Mouse (Mus musculus): ENCODE measurements at regions not wholly inside any gene's neighbourhood (a gene's known extent, or its start where the extent isn't known, plus 50 kb on each side); places are given as distances from the start of the nearest gene placed in this dataset.

- H3K27ac ChIP-seq (ENCODE audit: insufficient read depth, low read length) = no peak overlapping the region
- H3K4me3 ChIP-seq (ENCODE audit: insufficient read depth, low read length) = no peak overlapping the region
- TF ChIP-seq POLR2A (IDR thresholded peaks at IDR 0.05; ENCODE audit: low read depth, low read length) (no peak), CTCF (IDR thresholded peaks at IDR 0.05; ENCODE audit: borderline replicate concordance, insufficient read depth, low read length) (no peak)
These were observed 372.2 kb upstream of the Mmadhc start for GRCm38 (mm10) chr2:50668789-50669188.

GRCm38 (mm10) chr2:50667180-50667579 is 370.6 kb upstream of the Mmadhc start:
- Histone ChIP-seq H3K27ac (ENCODE audit: insufficient read depth, low read length) (no peak overlapping the region), H3K4me3 (ENCODE audit: insufficient read depth, low read length) (no peak overlapping the region), H3K4me1 (ENCODE audit: control insufficient read depth, insufficient read depth, low read length) (no peaks in the 10 kb centered on the region)
- no peak for TF ChIP-seq CTCF (IDR thresholded peaks at IDR 0.05; ENCODE audit: borderline replicate concordance, insufficient read depth, low read length)
- no peak for TF ChIP-seq POLR2A (IDR thresholded peaks at IDR 0.05; ENCODE audit: low read depth, low read length)

More at GRCm38 (mm10) chr2:50668789-50669188, 372.2 kb upstream of the Mmadhc start:
- no peaks in the 10 kb centered on the region for H3K4me1 ChIP-seq (ENCODE audit: control insufficient read depth, insufficient read depth, low read length)

GRCm38 (mm10) chr2:50662504-50662903 is 365.9 kb upstream of the Mmadhc start:
- Histone ChIP-seq H3K4me1 (ENCODE audit: control insufficient read depth, insufficient read depth, low read length) (no peaks in the 10 kb centered on the region), H3K27ac (ENCODE audit: insufficient read depth, low read length) (no peak overlapping the region), H3K4me3 (ENCODE audit: insufficient read depth, low read length) (no peak overlapping the region)
- TF ChIP-seq POLR2A (IDR thresholded peaks at IDR 0.05; ENCODE audit: low read depth, low read length) = no peak

GRCm38 (mm10) chr2:50660000-50660399 is 363.4 kb upstream of the Mmadhc start:
- H3K27ac ChIP-seq (ENCODE audit: insufficient read depth, low read length) = no peak overlapping the region
- TF ChIP-seq CTCF (IDR thresholded peaks at IDR 0.05; ENCODE audit: borderline replicate concordance, insufficient read depth, low read length) (no peak), POLR2A (IDR thresholded peaks at IDR 0.05; ENCODE audit: low read depth, low read length) (no peak)
- H3K4me1 ChIP-seq (ENCODE audit: control insufficient read depth, insufficient read depth, low read length) = no peaks in the 10 kb centered on the region
- H3K4me3 ChIP-seq (ENCODE audit: insufficient read depth, low read length) = no peak overlapping the region

GRCm38 (mm10) chr2:50657826-50658225 is 361.2 kb upstream of the Mmadhc start:
- no peak for TF ChIP-seq CTCF (IDR thresholded peaks at IDR 0.05; ENCODE audit: borderline replicate concordance, insufficient read depth, low read length)
- Histone ChIP-seq H3K4me1 (ENCODE audit: control insufficient read depth, insufficient read depth, low read length) (no peaks in the 10 kb centered on the region), H3K4me3 (ENCODE audit: insufficient read depth, low read length) (no peak overlapping the region), H3K27ac (ENCODE audit: insufficient read depth, low read length) (no peak overlapping the region)

GRCm38 (mm10) chr2:50656351-50656750 is 359.8 kb upstream of the Mmadhc start:
- no peak overlapping the region for H3K4me3 ChIP-seq (ENCODE audit: insufficient read depth, low read length)

GRCm38 (mm10) chr2:50654953-50655324 is 358.3 kb upstream of the Mmadhc start:
- Histone ChIP-seq H3K27ac (ENCODE audit: insufficient read depth, low read length) (no peak overlapping the region), H3K4me1 (ENCODE audit: control insufficient read depth, insufficient read depth, low read length) (no peaks in the 10 kb centered on the region), H3K4me3 (ENCODE audit: insufficient read depth, low read length) (no peak overlapping the region)
- no peak for TF ChIP-seq CTCF (IDR thresholded peaks at IDR 0.05; ENCODE audit: borderline replicate concordance, insufficient read depth, low read length)
- no peak for TF ChIP-seq POLR2A (IDR thresholded peaks at IDR 0.05; ENCODE audit: low read depth, low read length)

More at GRCm38 (mm10) chr2:50656351-50656750, 359.8 kb upstream of the Mmadhc start:
- TF ChIP-seq CTCF (IDR thresholded peaks at IDR 0.05; ENCODE audit: borderline replicate concordance, insufficient read depth, low read length) = no peak
- no peak for TF ChIP-seq POLR2A (IDR thresholded peaks at IDR 0.05; ENCODE audit: low read depth, low read length)
- no peaks in the 10 kb centered on the region for H3K4me1 ChIP-seq (ENCODE audit: control insufficient read depth, insufficient read depth, low read length)
- no peak overlapping the region for H3K27ac ChIP-seq (ENCODE audit: insufficient read depth, low read length)

- TF ChIP-seq POLR2A (IDR thresholded peaks at IDR 0.05; ENCODE audit: low read depth, low read length) (no peak), CTCF (IDR thresholded peaks at IDR 0.05; ENCODE audit: borderline replicate concordance, insufficient read depth, low read length) (no peak)
- no peaks in the 10 kb centered on the region for H3K4me1 ChIP-seq (ENCODE audit: control insufficient read depth, insufficient read depth, low read length)
- no peak overlapping the region for H3K4me3 ChIP-seq (ENCODE audit: insufficient read depth, low read length)
- H3K27ac ChIP-seq (ENCODE audit: insufficient read depth, low read length) = no peak overlapping the region
These were observed 357.8 kb upstream of the Mmadhc start for GRCm38 (mm10) chr2:50654221-50654952.

GRCm38 (mm10) chr2:50653121-50653615 is 356.6 kb upstream of the Mmadhc start:
- Histone ChIP-seq H3K27ac (ENCODE audit: insufficient read depth, low read length) (no peak overlapping the region), H3K4me1 (ENCODE audit: control insufficient read depth, insufficient read depth, low read length) (no peaks in the 10 kb centered on the region), H3K4me3 (ENCODE audit: insufficient read depth, low read length) (no peak overlapping the region)
- TF ChIP-seq CTCF (IDR thresholded peaks at IDR 0.05; ENCODE audit: borderline replicate concordance, insufficient read depth, low read length) (no peak), POLR2A (IDR thresholded peaks at IDR 0.05; ENCODE audit: low read depth, low read length) (no peak)

- Histone ChIP-seq H3K4me1 (ENCODE audit: control insufficient read depth, insufficient read depth, low read length) (no peaks in the 10 kb centered on the region), H3K27ac (ENCODE audit: insufficient read depth, low read length) (no peak overlapping the region)
- TF ChIP-seq POLR2A (IDR thresholded peaks at IDR 0.05; ENCODE audit: low read depth, low read length) (no peak), CTCF (IDR thresholded peaks at IDR 0.05; ENCODE audit: borderline replicate concordance, insufficient read depth, low read length) (no peak)
These were observed 353.1 kb upstream of the Mmadhc start for GRCm38 (mm10) chr2:50649656-50650055.

More at GRCm38 (mm10) chr2:50649656-50650055, 353.1 kb upstream of the Mmadhc start:
- H3K4me3 ChIP-seq (ENCODE audit: insufficient read depth, low read length) = no peak overlapping the region
